Mouse (Mus musculus): ENCODE data around the gene Rngtt. TPM values are rescaled to one million over a fixed set of nuclear protein-coding genes. Genes with fewer than 3 reads are reported as not detected.

Gene Rngtt
- total RNA-seq, 1 experiment: 23.5 TPM

DNA sequence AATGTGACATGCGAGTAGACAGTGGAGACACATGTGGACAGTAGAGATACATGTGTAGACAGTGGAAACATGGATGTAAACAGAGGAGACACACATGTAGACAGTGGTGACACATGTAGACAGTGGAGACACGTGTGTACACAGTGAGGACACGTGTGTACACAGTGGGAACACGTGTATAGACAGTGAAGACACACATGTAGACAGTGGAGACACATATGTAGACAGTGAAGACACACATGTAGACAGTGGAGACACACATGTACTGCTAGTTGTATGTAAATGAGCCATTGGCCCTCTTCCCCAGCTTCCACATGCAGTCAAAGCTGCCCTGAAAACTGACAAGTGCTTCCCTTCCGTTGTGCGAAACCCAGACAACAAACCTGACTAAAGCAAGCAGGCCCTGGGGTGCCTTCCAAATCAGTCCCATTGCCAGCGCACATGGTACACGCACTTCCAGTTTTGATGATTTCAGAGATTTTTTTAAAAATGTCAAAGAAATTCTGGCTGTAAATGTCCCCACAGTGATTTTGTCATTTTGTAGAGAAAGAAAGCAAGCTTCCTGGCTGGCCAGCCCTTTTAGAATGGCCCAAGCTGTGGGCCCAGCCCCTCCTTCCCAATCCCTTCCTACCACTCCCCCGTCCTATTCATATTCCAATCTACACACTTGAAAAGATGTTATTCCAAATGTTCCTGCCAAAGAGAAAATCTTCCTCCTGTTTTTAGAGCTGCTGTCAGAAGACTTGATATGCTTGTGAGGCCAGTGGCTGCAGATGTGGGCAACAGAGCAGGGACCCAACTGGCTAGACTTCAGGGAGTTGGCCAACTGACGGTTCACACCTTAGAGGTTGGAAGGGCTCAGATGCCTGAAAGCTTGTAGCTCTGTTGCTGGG lies 204.2 kb downstream of the Rngtt start:
- TF ChIP-seq ZNF384 (IDR thresholded peaks at IDR 0.05; ENCODE audit: low read depth, low read length): no peak
- no peak for TF ChIP-seq MAFK (IDR thresholded peaks at IDR 0.05; ENCODE audit: insufficient read depth, low read depth, low read length)
- 0 out of 2 replicates have a peak overlapping the region, but pooled peaks have one; percentile 33 for H3K9ac ChIP-seq (ENCODE audit: insufficient read depth, low read depth, low read length, poor library complexity, severe bottlenecking)
- no peak for DNase-seq (ENCODE audit: low read depth, low spot score)
- H3K36me3 ChIP-seq (ENCODE audit: control insufficient read depth, insufficient read depth, low read length, poor library complexity, severe bottlenecking): no peaks in the 10 kb centered on the region
- H3K9me3 ChIP-seq (ENCODE audit: control insufficient read depth, insufficient read depth, low read depth, low read length): no peaks in the 10 kb centered on the region
- H3K4me3 ChIP-seq (ENCODE audit: insufficient read depth in 1 of 2, low read depth in 1 of 2, low read length in 2 of 2, poor library complexity in 1 of 2, severe bottlenecking in 1 of 2): no peak overlapping the region
- in situ Hi-C loops (cut with MboI; ENCODE audit: low sequenced_read_pairs in 2 of 2, unreplicated experiment in 2 of 2): no loop called here
- no peak overlapping the region; the same call in 1 of the 2 replicates for H3K27ac ChIP-seq (ENCODE audit: insufficient read depth, low read depth, low read length, poor library complexity, severe bottlenecking)
- H3K4me1 ChIP-seq (ENCODE audit: control insufficient read depth in 2 of 2, insufficient read depth in 2 of 2, low read length in 2 of 2, poor library complexity in 1 of 2): peaks cover 2 to 15% of the 10 kb centered on the region in 2 experiments; a peak in 3 of 4 replicates

DNA sequence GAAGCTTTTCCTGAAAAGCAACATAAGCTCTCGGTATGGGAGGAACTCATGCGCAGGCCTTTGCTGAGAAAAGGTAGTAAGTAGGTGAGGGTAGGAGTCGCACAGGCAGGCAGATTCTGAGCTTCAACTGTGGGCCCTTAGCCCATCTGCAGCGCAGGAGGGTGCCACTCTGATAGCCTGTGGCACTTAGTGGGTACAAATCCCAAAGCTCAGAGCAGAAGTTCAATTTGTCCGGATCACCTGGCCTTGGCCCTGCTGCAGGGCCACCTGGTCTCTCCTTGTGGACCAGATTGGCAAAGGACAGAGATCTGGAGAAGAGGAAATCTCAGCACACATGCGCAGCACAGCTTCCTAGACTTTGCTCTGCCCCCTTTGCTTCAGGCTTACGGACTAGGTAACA lies 210.1 kb downstream of the Rngtt start:
- Histone ChIP-seq H3K36me3 (ENCODE audit: control insufficient read depth, insufficient read depth, low read length, poor library complexity, severe bottlenecking) (no peaks in the 10 kb centered on the region), H3K27ac (ENCODE audit: insufficient read depth, low read depth, low read length, poor library complexity, severe bottlenecking) (no peak overlapping the region), H3K9me3 (ENCODE audit: control insufficient read depth, insufficient read depth, low read depth, low read length) (no peaks in the 10 kb centered on the region), H3K4me1 (ENCODE audit: control insufficient read depth in 2 of 2, insufficient read depth in 2 of 2, low read length in 2 of 2, poor library complexity in 1 of 2) (peaks cover 0 to 5% of the 10 kb centered on the region in 2 experiments; a peak in 2 of 4 replicates), H3K4me3 (ENCODE audit: insufficient read depth in 1 of 2, low read depth in 1 of 2, low read length in 2 of 2, poor library complexity in 1 of 2, severe bottlenecking in 1 of 2) (no peak overlapping the region), H3K9ac (ENCODE audit: insufficient read depth, low read depth, low read length, poor library complexity, severe bottlenecking) (no peak overlapping the region)
- in situ Hi-C loops (cut with MboI; ENCODE audit: low sequenced_read_pairs in 2 of 2, unreplicated experiment in 2 of 2): no loop called here
- TF ChIP-seq HCFC1 (IDR thresholded peaks at IDR 0.05; ENCODE audit: borderline replicate concordance, insufficient read depth, low read length) (no peak), CHD2 (IDR thresholded peaks at IDR 0.05; ENCODE audit: low read depth, low read length) (no peak), MAFK (IDR thresholded peaks at IDR 0.05; ENCODE audit: insufficient read depth, low read depth, low read length) (no peak), ZC3H11A (IDR thresholded peaks at IDR 0.05; ENCODE audit: borderline replicate concordance, low read depth, low read length) (no peak), ZNF384 (IDR thresholded peaks at IDR 0.05; ENCODE audit: low read depth, low read length) (no peak)
- no peak for DNase-seq (ENCODE audit: low read depth, low spot score)

DNA sequence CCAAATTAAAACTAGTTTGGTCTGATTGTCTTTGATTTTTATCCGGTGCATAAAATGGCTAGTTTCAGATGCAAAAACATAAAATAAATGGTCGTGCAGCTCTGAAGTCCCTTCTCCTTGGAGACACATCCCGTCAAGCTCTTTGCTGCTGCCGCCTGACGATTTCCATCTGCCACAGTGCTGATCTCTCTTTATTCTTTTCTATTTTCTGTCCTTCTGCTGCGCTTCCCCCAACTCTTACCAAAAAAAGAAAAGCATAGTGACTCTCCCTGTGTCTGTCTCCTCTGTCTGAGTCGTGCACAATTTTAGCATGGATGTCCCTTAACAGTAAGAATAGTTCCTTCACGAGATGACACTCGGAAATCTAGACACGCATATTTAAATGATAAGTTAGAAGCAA lies 210.8 kb downstream of the Rngtt start:
- DNase-seq (ENCODE audit: low read depth, low spot score): no peak
- TF ChIP-seq HCFC1 (IDR thresholded peaks at IDR 0.05; ENCODE audit: borderline replicate concordance, insufficient read depth, low read length) (no peak), MAFK (IDR thresholded peaks at IDR 0.05; ENCODE audit: insufficient read depth, low read depth, low read length) (no peak), ZC3H11A (IDR thresholded peaks at IDR 0.05; ENCODE audit: borderline replicate concordance, low read depth, low read length) (no peak), CHD2 (IDR thresholded peaks at IDR 0.05; ENCODE audit: low read depth, low read length) (no peak), ZNF384 (IDR thresholded peaks at IDR 0.05; ENCODE audit: low read depth, low read length) (no peak)
- H3K9me3 ChIP-seq (ENCODE audit: control insufficient read depth, insufficient read depth, low read depth, low read length): no peaks in the 10 kb centered on the region
- H3K36me3 ChIP-seq (ENCODE audit: control insufficient read depth, insufficient read depth, low read length, poor library complexity, severe bottlenecking): no peaks in the 10 kb centered on the region
- no peak overlapping the region for H3K27ac ChIP-seq (ENCODE audit: insufficient read depth, low read depth, low read length, poor library complexity, severe bottlenecking)
- no peak overlapping the region for H3K4me3 ChIP-seq (ENCODE audit: insufficient read depth in 1 of 2, low read depth in 1 of 2, low read length in 2 of 2, poor library complexity in 1 of 2, severe bottlenecking in 1 of 2)
- in situ Hi-C loops (cut with MboI; ENCODE audit: low sequenced_read_pairs in 2 of 2, unreplicated experiment in 2 of 2): no loop called here
- H3K4me1 ChIP-seq (ENCODE audit: control insufficient read depth in 2 of 2, insufficient read depth in 2 of 2, low read length in 2 of 2, poor library complexity in 1 of 2): peaks cover 0 to 2% of the 10 kb centered on the region in 2 experiments; a peak in 1 of 4 replicates
- no peak overlapping the region for H3K9ac ChIP-seq (ENCODE audit: insufficient read depth, low read depth, low read length, poor library complexity, severe bottlenecking)

DNA sequence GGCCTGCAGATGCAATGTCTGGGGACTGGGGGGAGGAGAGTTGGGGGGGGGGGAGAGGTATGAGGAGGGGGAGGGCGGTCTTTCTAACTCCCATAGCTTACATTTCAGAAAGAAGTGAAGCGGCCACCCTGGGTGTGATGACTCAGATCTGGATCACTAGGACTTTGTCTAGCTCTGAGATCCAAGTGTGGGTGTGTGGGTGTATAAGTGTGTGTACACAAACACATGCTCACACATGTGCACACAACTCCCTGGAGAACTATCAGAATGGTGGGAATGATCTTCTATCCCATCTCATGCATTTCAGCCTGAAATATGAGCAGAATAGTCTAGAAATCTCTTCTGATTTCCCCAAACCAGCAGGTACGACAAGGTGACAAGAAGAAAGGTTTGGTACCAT lies 213.7 kb downstream of the Rngtt start:
- DNase-seq (ENCODE audit: low read depth, low spot score): no peak
- Histone ChIP-seq H3K4me3 (ENCODE audit: insufficient read depth in 1 of 2, low read depth in 1 of 2, low read length in 2 of 2, poor library complexity in 1 of 2, severe bottlenecking in 1 of 2) (no peak overlapping the region), H3K9ac (ENCODE audit: insufficient read depth, low read depth, low read length, poor library complexity, severe bottlenecking) (no peak overlapping the region), H3K4me1 (ENCODE audit: control insufficient read depth in 2 of 2, insufficient read depth in 2 of 2, low read length in 2 of 2, poor library complexity in 1 of 2) (peaks cover 0 to 13% of the 10 kb centered on the region in 2 experiments; a peak in 2 of 4 replicates), H3K27ac (ENCODE audit: insufficient read depth, low read depth, low read length, poor library complexity, severe bottlenecking) (no peak overlapping the region), H3K36me3 (ENCODE audit: control insufficient read depth, insufficient read depth, low read length, poor library complexity, severe bottlenecking) (no peaks in the 10 kb centered on the region), H3K9me3 (ENCODE audit: control insufficient read depth, insufficient read depth, low read depth, low read length) (no peaks in the 10 kb centered on the region)
- in situ Hi-C loops (cut with MboI; ENCODE audit: low sequenced_read_pairs in 2 of 2, unreplicated experiment in 2 of 2): no loop called here
- TF ChIP-seq MAFK (IDR thresholded peaks at IDR 0.05; ENCODE audit: insufficient read depth, low read depth, low read length) (no peak), CHD2 (IDR thresholded peaks at IDR 0.05; ENCODE audit: low read depth, low read length) (no peak), ZNF384 (IDR thresholded peaks at IDR 0.05; ENCODE audit: low read depth, low read length) (no peak), HCFC1 (IDR thresholded peaks at IDR 0.05; ENCODE audit: borderline replicate concordance, insufficient read depth, low read length) (no peak), ZC3H11A (IDR thresholded peaks at IDR 0.05; ENCODE audit: borderline replicate concordance, low read depth, low read length) (no peak)
